Mouse (Mus musculus): ENCODE results near the gene Cd47. TPM values are rescaled to one million over a fixed set of nuclear protein-coding genes. Genes with fewer than 3 reads are reported as not detected.

Gene Cd47
- total and polyA plus RNA-seq, 3 experiments, result 102 to 277 (median 142) TPM

- Histone ChIP-seq H3K36me3 (replicated peaks in 1 of 2; ENCODE audit: control insufficient read depth in 1 of 2, insufficient read depth in 1 of 2, low read length in 1 of 2) (peaks cover 10 to 21% of the 10 kb centered on the region in 2 experiments), H3K9me3 (replicated peaks; ENCODE audit: low read length) (peaks cover 8% of the 10 kb centered on the region), H3K79me2 (replicated peaks; ENCODE audit: control insufficient read depth, extremely low read depth, insufficient read depth, poor library complexity, severe bottlenecking) (peaks cover 20% of the 10 kb centered on the region), H3K4me3 (replicated peaks in 1 of 3; ENCODE audit: low read depth in 2 of 3, low read length in 2 of 3, poor library complexity in 1 of 3) (no peak overlapping the region), H3K9ac (ENCODE audit: insufficient read depth, low read depth) (no peak overlapping the region), H3K27me3 (replicated peaks) (no peaks in the 10 kb centered on the region), H3K27ac (ENCODE audit: insufficient read depth, low read depth) (no peak overlapping the region), H3K4me2 (ENCODE audit: insufficient read depth, low read depth, poor library complexity, severe bottlenecking) (no peak overlapping the region), H3K4me1 (ENCODE audit: control insufficient read depth in 1 of 2, insufficient read depth in 2 of 2) (peaks cover 27 to 52% of the 10 kb centered on the region in 2 experiments)
- no peak for TF ChIP-seq MYC (IDR thresholded peaks at IDR 0.05; ENCODE audit: low read depth, low read length)
- no peak for TF ChIP-seq MEF2A (IDR thresholded peaks at IDR 0.05; ENCODE audit: borderline replicate concordance, low read depth, low read length)
- TF ChIP-seq IRF4 (IDR thresholded peaks at IDR 0.05; ENCODE audit: low read depth, low read length), result no peak
- no peak for TF ChIP-seq KAT2A (IDR thresholded peaks at IDR 0.05; ENCODE audit: insufficient replicate concordance, low read length)
- no peak for TF ChIP-seq JUND (conservative IDR thresholded peaks at IDR 0.05; ENCODE audit: low read depth, low read length)
- TF ChIP-seq ETS1 (conservative IDR thresholded peaks at IDR 0.05; ENCODE audit: low read depth, low read length), result no peak
- no peak for TF ChIP-seq JUN (IDR thresholded peaks at IDR 0.05; ENCODE audit: insufficient read depth, low read depth, low read length)
- no peak for TF ChIP-seq UBTF (IDR thresholded peaks at IDR 0.05; ENCODE audit: low read depth, low read length)
- no peak for TF ChIP-seq BHLHE40 (IDR thresholded peaks at IDR 0.05; ENCODE audit: low read depth, low read length)
- no peak for TF ChIP-seq CHD1 (IDR thresholded peaks at IDR 0.05; ENCODE audit: low read depth, low read length)
- TF ChIP-seq POLR2AphosphoS2 (IDR thresholded peaks at IDR 0.05; ENCODE audit: low read depth, low read length), result no peak
- no peak for TF ChIP-seq TBP (conservative IDR thresholded peaks at IDR 0.05; ENCODE audit: low read depth, low read length)
- no peak for TF ChIP-seq RCOR1 (conservative IDR thresholded peaks at IDR 0.05; ENCODE audit: low read depth, low read length)
- TF ChIP-seq POLR2A (IDR thresholded peaks at IDR 0.05; ENCODE audit: low read depth, low read length), result no peak
- TF ChIP-seq HCFC1 (IDR thresholded peaks at IDR 0.05; ENCODE audit: low read depth, low read length), result no peak
- no peak for TF ChIP-seq E2F4 (IDR thresholded peaks at IDR 0.05; ENCODE audit: insufficient replicate concordance, low read depth, low read length)
- TF ChIP-seq ZNF384 (IDR thresholded peaks at IDR 0.05; ENCODE audit: low read depth, low read length), result no peak
- DNase-seq (ENCODE audit: extremely low read depth), result no peak
- dilution Hi-C loops (cut with MboI; ENCODE audit: extremely low pct_ligation_motif_present, extremely low pct_unique_long_range_greater_than_20kb, low sequenced_read_pairs), result no loop called here
- in situ Hi-C loops (cut with MboI; ENCODE audit: low pct_ligation_motif_present, low pct_unique_long_range_greater_than_20kb, low sequenced_read_pairs), result no loop called here
These were observed 140.7 kb downstream of the Cd47 start for GRCm38 (mm10) chr16:49941031-49941430.

GRCm38 (mm10) chr16:49943726-49944125, 143.4 kb downstream of the Cd47 start:
- dilution Hi-C loops (cut with MboI; ENCODE audit: extremely low pct_ligation_motif_present, extremely low pct_unique_long_range_greater_than_20kb, low sequenced_read_pairs), result no loop called here
- H3K4me2 ChIP-seq (ENCODE audit: insufficient read depth, low read depth, poor library complexity, severe bottlenecking), result peak overlapping the region; percentile 47; the same call in 1 of the 2 replicates
- H3K27ac ChIP-seq (ENCODE audit: insufficient read depth, low read depth), result peak overlapping the region; percentile 63
- H3K79me2 ChIP-seq (replicated peaks; ENCODE audit: control insufficient read depth, extremely low read depth, insufficient read depth, poor library complexity, severe bottlenecking), result peaks cover 20% of the 10 kb centered on the region; the same call in 1 of the 2 replicates
- peaks cover 8% of the 10 kb centered on the region for H3K9me3 ChIP-seq (replicated peaks; ENCODE audit: low read length)
- peak overlapping the region; percentile 38 for H3K9ac ChIP-seq (ENCODE audit: insufficient read depth, low read depth)
- H3K4me1 ChIP-seq (ENCODE audit: control insufficient read depth in 1 of 2, insufficient read depth in 2 of 2), result peaks cover 23 to 49% of the 10 kb centered on the region in 2 experiments
- TF ChIP-seq E2F4 (IDR thresholded peaks at IDR 0.05; ENCODE audit: insufficient replicate concordance, low read depth, low read length) (no peak), KAT2A (IDR thresholded peaks at IDR 0.05; ENCODE audit: insufficient replicate concordance, low read length) (no peak), CHD1 (IDR thresholded peaks at IDR 0.05; ENCODE audit: low read depth, low read length) (no peak), TBP (conservative IDR thresholded peaks at IDR 0.05; ENCODE audit: low read depth, low read length) (no peak), ZMIZ1 (IDR thresholded peaks at IDR 0.05; ENCODE audit: low read depth, low read length) (no peak), IRF4 (IDR thresholded peaks at IDR 0.05; ENCODE audit: low read depth, low read length) (no peak), POLR2A (IDR thresholded peaks at IDR 0.05; ENCODE audit: low read depth, low read length) (no peak), UBTF (IDR thresholded peaks at IDR 0.05; ENCODE audit: low read depth, low read length) (no peak), PAX5 (IDR thresholded peaks at IDR 0.05; ENCODE audit: low read length) (no peak), MXI1 (IDR thresholded peaks at IDR 0.05; ENCODE audit: low read depth, low read length) (no peak), JUND (conservative IDR thresholded peaks at IDR 0.05; ENCODE audit: low read depth, low read length) (no peak), NELFE (IDR thresholded peaks at IDR 0.05; ENCODE audit: low read depth, low read length) (no peak), ZNF384 (IDR thresholded peaks at IDR 0.05; ENCODE audit: low read depth, low read length) (no peak), BHLHE40 (IDR thresholded peaks at IDR 0.05; ENCODE audit: low read depth, low read length) (no peak), POLR2AphosphoS2 (IDR thresholded peaks at IDR 0.05; ENCODE audit: low read depth, low read length) (no peak), MAFK (IDR thresholded peaks at IDR 0.05; ENCODE audit: insufficient replicate concordance, low read length) (no peak), ELF1 (IDR thresholded peaks at IDR 0.05; ENCODE audit: low read depth, low read length) (no peak)
- H3K27me3 ChIP-seq (replicated peaks), result no peaks in the 10 kb centered on the region
- H3K36me3 ChIP-seq (replicated peaks in 1 of 2; ENCODE audit: control insufficient read depth in 1 of 2, insufficient read depth in 1 of 2, low read length in 1 of 2), result peaks cover 21 to 33% of the 10 kb centered on the region in 2 experiments
- in situ Hi-C loops (cut with MboI; ENCODE audit: low pct_ligation_motif_present, low pct_unique_long_range_greater_than_20kb, low sequenced_read_pairs), result no loop called here
- DNase-seq (ENCODE audit: extremely low read depth), result no peak
- no peak overlapping the region for H3K4me3 ChIP-seq (replicated peaks in 1 of 3; ENCODE audit: low read depth in 2 of 3, low read length in 2 of 3, poor library complexity in 1 of 3)
